Mouse (Mus musculus): ENCODE results near the gene Clip4.
A peak's percentile ranks its signal among the peaks of the same experiment; 100 is the strongest.

Gene Clip4

DNA sequence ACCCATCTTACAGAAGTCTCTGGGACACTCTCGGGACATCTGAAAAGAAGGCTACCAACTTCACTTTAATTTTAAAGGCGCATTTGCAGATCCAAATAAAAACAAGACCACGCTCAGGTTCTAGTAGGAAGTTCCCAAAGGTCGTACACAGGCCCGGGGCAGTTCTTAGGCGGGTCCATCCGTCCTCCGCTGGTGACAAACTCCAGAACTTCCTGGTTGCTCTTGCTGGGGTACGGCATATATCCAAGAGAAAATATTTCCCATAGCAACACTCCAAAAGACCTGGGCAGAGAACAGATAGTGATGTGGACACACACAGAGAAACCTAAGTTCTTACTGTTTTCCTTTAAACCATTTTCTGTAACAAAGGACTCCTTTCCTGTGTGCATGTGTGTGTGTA lies 106.5 kb downstream of the Clip4 start:
- DNase-seq, result no peak

DNA sequence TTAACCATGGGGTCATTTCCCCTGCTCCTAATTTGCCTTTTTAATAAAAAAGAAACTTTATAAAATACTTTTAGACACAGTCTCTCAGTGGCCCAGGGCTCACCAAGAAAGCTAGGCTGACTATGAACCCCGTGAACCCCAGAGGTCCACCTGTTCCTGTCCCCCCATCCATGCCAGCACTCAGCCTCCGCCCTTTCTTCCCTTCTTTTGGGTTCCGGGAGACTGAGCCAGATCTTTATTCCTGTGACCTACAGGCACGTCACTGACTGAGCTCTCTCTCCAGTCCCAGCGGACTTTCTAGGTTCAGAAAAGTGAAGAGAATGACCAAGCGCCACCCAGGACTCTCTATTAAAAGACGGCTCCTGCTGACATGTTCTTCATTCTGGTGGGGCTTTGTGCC lies 107.2 kb downstream of the Clip4 start:
- no peak for DNase-seq

DNA sequence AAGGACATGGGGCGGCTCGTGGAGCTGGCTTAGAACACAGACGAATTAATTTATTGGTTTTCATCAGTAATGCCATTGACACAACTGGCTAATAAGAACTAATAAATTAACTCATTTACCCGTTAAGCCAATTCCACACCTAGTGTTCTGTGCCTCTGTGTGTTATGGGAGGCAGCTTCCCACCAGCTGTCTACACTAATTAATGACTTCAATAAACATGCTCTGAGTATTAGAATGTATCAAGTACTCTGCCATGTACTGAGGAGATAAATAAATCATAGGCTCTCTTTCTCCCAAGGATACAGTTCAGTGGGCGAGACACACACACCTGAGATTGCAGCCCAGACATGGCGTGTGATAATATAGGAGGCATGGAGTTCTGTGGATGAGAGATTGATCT lies 113.1 kb downstream of the Clip4 start:
- no peak for DNase-seq

GRCm38 (mm10) chr17:71909107-71909506 lies 140.8 kb downstream of the Clip4 start:
- peak in 1 of 2 experiments; percentile 22 for DNase-seq

DNA sequence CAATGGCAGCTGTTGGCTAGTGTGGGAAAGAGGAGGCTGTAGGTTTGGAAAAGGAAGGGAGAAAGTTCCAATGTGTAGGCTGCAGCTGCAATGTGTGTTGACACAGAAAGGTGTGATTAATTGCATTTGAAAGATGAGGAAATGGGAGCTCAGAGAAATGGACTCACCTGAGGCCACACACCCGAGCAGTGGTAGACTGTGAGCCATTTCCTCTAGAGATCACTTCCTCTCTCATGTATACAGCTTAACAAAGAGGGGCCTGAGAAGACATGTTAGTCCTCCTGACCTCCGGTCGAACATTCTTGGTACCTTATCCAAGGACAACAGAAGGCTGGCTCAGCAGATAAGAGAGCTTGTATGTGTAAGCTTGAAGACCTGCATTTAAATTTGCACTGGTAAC lies 144.9 kb downstream of the Clip4 start:
- DNase-seq, result no peak

Data from lung, postnatal 4 days (tissue).